Mouse (Mus musculus) regulatory T cell (primary cell): ENCODE results near the gene Lrrc66.

Experiments
- in situ Hi-C: fragments of 300-600 bp; cut with MboI, MseI; formaldehyde crosslinking; loops from one replicate; pipeline ENCODE4 v1.15.1; 2025; ENCODE audit warnings: high pct_unique_total_duplicates

The Lrrc66 gene

DNA sequence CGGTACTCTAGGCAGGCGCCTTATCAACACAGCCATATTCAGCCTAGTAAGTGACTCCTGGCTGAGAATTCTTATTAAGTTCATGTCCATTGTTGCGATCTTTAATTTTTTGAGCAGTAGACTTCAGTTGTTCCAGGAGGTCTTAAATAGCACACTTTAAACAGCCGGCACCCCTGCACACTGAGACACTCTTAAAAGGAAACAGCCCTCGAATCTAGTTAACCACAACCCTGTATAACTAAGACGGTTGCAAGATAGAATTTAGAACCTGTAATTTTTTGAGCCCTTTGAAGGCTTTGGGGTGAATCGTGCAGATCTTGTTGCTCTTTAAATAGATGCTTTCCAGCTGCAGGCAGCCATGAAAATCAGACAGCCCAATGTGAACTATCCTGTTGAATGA is 17.1 kb downstream of the Lrrc66 start:
- in situ Hi-C loops: no loop called here

- in situ Hi-C loops: no loop called here
Measured at GRCm38 (mm10) chr5:73613296-73613695, 19.0 kb downstream of the Lrrc66 start.

DNA sequence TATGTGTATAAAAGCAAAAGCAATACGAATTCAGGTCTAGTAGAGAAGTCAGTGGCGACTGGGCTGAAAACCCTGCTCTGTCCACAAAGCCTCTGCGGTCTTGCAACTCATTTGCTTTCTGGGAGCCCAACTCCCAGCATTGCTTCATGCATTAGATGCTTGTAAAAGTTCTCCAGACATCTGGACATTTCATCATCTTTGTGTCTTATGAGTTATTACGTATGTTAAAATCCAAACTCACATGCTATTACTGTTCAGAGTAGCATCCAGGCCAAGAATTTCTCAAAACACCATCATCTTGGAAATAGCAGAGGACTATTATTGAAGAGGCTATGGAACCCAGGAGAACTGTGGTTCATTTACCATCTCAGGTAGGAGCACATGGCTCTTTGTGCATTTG is 21.3 kb downstream of the Lrrc66 start:
- in situ Hi-C loops: no loop called here

- in situ Hi-C loops: loop anchor here (10.0 kb wide), 1 partner anchor 1650 kb away; no protein-coding TSS in a partner anchor
Measured at GRCm38 (mm10) chr5:73604964-73605363, 27.4 kb downstream of the Lrrc66 start.

GRCm38 (mm10) chr5:73604542-73604941 is 27.8 kb downstream of the Lrrc66 start:
- in situ Hi-C loops: loop anchor here (10.0 kb wide), 1 partner anchor 1650 kb away; no protein-coding TSS in a partner anchor

GRCm38 (mm10) chr5:73602865-73603264 is 29.5 kb downstream of the Lrrc66 start:
- in situ Hi-C loops: loop anchor here (10.0 kb wide), 1 partner anchor 1652 kb away; no protein-coding TSS in a partner anchor

GRCm38 (mm10) chr5:73601361-73601763 is 31.0 kb downstream of the Lrrc66 start:
- in situ Hi-C loops: loop anchor here (10.0 kb wide), 1 partner anchor 1653 kb away; no protein-coding TSS in a partner anchor

DNA sequence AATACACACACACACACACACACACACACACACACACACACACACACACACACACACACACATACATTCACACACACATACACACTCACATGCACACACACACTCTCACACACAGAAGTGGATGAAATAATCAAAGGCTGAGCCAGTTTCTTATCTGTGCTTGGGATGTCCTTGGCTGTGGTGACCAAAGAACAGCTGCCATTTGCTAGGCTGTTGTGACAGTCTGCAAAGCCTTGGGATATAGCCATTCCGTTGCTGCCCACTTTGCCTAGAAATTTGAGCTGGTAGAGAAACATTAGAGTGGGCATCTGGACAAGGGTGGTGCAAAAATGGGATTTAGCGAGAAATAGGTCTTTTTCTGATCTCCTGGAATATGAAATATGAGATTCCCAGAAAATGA is 32.3 kb downstream of the Lrrc66 start:
- in situ Hi-C loops: loop anchor here (10.0 kb wide), 1 partner anchor 1655 kb away; no protein-coding TSS in a partner anchor

DNA sequence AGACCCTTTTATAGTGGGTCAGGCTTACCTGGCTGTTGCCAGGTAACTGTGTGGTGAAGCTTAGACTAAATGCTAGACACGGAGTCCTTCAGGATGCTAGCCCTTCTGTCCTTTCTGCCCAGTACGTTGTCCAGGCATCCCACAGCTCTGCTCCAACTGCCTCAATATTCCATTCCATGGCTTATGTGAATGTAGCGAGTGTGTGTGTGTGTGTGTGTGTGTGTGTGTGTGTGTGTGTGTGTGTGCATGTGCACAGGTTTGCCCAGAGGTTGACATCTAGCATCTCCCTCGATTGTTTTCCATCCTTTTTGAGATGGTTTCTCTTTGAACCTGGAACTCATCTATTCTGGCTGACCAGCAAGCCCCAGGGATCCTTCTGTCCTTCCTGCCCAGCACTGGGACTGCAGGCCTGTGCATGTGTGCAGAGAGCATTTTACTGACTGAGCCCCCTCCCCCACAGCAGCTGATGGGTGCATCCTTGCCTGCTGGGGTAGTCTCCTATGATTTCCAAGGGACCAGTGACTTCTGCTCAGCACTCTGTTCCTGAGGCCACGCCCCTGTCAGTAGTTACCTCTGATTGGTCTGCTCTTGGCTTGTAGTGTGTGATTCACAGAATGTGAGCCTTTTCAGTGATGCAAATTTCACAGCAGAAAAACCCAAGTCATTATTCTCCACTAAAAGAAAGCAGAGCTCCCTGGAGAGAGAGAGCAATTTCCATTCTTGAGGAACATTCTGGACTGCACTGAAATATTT is 33.2 kb downstream of the Lrrc66 start:
- in situ Hi-C loops: no loop called here

DNA sequence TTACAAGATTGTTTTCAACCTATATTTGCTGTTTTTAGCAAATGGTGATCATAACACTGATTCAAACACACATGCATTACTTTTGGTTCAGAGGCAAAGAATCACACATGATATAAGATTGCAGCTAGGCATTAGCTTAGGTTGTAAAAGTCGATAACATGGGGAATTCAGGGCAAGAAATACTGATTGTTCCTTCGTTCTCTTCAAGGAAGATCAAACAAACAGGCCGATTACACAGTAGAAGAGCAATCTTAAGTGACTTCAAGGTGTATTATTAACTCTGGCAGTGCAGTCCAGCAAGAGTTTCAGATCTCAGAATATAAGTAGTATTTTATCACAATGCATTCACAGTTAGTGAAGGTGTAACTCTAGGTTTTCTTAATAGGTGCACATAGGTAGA is 45.2 kb downstream of the Lrrc66 start:
- in situ Hi-C loops: loop anchor here (10.0 kb wide), 1 partner anchor 1848 kb away; no protein-coding TSS in a partner anchor

DNA sequence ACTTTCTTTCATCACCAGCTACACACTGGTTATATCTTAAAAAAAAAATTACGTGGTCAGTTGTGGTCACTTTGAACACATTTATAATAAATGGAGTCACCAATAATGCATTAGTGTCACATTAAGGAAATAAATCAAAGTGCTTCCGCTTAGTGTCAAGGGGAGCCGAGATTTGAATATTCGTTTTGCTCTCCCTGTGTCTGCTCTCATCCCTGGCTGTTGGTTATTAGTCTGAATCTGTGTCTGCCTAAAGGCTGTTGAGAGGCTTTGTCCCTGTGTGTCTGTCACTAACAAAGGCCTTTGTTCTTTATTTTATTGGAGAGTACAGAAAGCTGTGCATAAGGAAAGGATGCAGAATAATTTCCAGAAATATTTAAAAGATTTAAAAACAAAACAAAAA is 45.7 kb downstream of the Lrrc66 start:
- in situ Hi-C loops: loop anchor here (10.0 kb wide), 1 partner anchor 1848 kb away; no protein-coding TSS in a partner anchor

DNA sequence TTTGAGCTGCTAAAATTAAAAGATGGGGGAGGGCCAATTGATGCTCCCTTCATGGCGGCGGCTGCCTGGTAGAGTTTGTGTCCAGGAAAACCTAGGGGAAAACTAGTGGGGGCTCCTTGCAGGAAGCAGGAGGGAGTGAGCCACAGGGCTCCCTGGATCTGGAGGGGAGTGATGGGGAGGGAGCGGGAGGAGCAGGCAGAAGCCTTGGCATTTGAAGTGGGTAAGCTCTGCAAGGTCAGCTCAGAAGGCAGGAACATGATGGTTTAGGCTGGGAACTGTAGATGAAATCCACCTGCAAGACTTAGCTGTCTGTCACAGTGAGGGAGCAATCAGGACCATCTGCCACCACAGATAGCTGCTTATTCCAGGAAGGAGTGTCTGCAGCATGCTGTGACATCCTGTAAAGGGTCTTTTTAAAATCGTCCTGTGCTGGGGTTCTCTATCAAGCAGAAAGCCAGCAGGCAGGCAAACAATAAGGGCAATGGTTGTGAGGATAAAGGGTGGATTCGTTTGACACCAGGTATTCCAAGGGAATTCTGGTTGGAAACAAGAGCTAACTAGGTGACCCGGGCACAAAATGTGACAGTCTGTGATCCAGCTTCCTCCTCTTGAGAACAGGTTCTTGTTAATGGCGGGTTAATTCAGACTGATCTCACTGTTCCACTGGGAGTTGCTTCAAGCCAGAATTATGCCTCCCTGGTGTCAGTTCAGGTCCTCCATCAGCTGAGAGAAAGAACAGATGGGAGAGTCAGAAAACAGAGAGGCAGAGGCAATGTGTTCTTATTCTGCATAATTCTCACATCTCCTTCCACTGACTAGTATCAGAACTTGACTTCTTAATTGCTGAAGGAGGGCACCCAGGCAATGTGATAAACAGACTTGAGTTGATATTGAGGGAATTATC is 46.9 kb downstream of the Lrrc66 start:
- in situ Hi-C loops: loop anchor here (10.0 kb wide), 1 partner anchor 1849 kb away; no protein-coding TSS in a partner anchor

- in situ Hi-C loops: loop anchor here (10.0 kb wide), 1 partner anchor 1851 kb away; no protein-coding TSS in a partner anchor
Measured at GRCm38 (mm10) chr5:73584011-73584410, 48.3 kb downstream of the Lrrc66 start.

- in situ Hi-C loops: no loop called here
Measured at GRCm38 (mm10) chr5:73578131-73578530, 54.2 kb downstream of the Lrrc66 start.

DNA sequence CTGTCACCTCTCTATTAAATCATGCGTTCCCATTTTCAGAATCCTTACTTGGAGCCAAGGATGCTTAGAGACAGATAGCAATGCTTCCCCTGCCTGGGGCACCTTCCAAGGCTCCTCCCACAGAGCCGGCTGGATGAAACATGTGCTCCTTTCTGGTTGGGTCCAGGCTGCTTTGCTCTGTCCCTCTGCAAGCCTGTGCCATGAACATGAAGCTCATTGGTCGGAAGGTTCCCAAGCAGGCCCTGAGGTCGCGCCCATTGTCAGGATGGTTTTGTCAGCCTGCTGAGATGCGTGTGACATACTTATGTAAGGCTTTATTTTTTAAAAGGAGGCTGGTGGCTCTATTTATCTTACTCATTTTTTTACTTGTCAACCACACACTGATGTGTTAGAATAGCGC is 55.6 kb downstream of the Lrrc66 start:
- in situ Hi-C loops: no loop called here

GRCm38 (mm10) chr5:73574616-73575015 is 57.7 kb downstream of the Lrrc66 start:
- in situ Hi-C loops: no loop called here

GRCm38 (mm10) chr5:73573789-73574188 is 58.5 kb downstream of the Lrrc66 start:
- in situ Hi-C loops: no loop called here

GRCm38 (mm10) chr5:73572846-73573245 is 59.5 kb downstream of the Lrrc66 start:
- in situ Hi-C loops: no loop called here

- in situ Hi-C loops: no loop called here
Measured at GRCm38 (mm10) chr5:73571395-73572156, 60.8 kb downstream of the Lrrc66 start.

- in situ Hi-C loops: no loop called here
Measured at GRCm38 (mm10) chr5:73569181-73569580, 63.1 kb downstream of the Lrrc66 start.

- in situ Hi-C loops: no loop called here
Measured at GRCm38 (mm10) chr5:73566892-73567291, 65.4 kb downstream of the Lrrc66 start.
